ENCODE assay signal across 16 mouse cellular contexts in the genomic region with DNA sequence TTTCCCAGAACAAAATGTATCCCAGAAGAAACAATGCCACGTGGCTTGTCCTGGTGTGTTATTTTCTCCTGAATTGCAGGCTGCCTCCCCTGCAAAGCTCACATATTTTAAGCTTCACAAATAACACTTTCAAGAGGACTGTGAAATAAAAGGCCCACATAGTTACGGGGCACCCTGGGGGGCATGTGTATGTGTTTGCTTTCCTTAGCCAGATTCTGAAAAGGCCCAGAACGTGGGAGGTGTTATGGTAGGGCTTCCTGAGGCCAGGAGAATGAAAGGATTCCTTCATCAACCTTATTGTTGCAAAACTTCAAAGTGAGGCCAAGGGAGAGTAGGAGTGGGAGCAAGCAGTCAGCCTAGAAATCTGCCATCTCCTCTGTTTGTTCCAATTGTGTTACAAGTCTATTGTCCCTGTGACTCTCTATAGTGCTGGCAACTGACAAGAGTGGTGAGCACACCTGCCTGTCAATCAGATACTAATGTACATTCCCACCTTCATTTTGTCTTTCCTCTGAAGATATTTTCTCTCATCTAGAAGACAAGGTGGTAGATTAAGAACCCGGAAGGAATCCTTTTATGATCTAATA.
DNase-seq lines count a peak whose midpoint lies in the region; ATAC-seq lines count a peak whose summit lies in the region.
"Had no signal": no experiment of that assay in that cellular context is flagged by ENCODE, and none has a peak within 500 bp of the region (broad histone marks: within the 10 kb centered on the region; RNA-seq: fewer than 3 reads in every experiment).

No protein-coding gene starts in this region.

- H3K4me1 ChIP-seq in midbrain, embryonic 14.5 days (ENCODE audit: control insufficient read depth, insufficient read depth, low read length) = peaks cover 4% of the 10 kb centered on the region; the same call in 1 of the 2 replicates
- H3K4me1 ChIP-seq in kidney, embryonic 16.5 days (ENCODE audit: insufficient read depth, low read length) = no peaks in the 10 kb centered on the region

- H3K9ac ChIP-seq in midbrain, embryonic 14.5 days (replicated peaks; ENCODE audit: low read length) = no peak overlapping the region
- H3K9ac ChIP-seq in kidney, embryonic 16.5 days (replicated peaks; ENCODE audit: low read length) = no peak overlapping the region

- 32% methylated on average over 4 of the region's 4 CpGs for WGBS in midbrain, embryonic 14.5 days
- WGBS in kidney, embryonic 16.5 days = 49% methylated on average over 4 of the region's 4 CpGs

- H3K9me3 ChIP-seq in midbrain, embryonic 14.5 days (ENCODE audit: control insufficient read depth, low read length) = no peaks in the 10 kb centered on the region
- H3K9me3 ChIP-seq in kidney, embryonic 16.5 days (ENCODE audit: low read length) = no peaks in the 10 kb centered on the region

- peak; percentile 55; the same call in 1 of the 2 replicates for ATAC-seq in frontal cortex, adult (ENCODE audit: low TSS enrichment)
- no peak for ATAC-seq in midbrain, embryonic 14.5 days (ENCODE audit: low FRiP score, low TSS enrichment)
- ATAC-seq in kidney, embryonic 16.5 days (ENCODE audit: low FRiP score, low TSS enrichment) = no peak

- H3K27ac ChIP-seq in midbrain, embryonic 14.5 days (replicated peaks; ENCODE audit: low read depth, low read length) = no peak overlapping the region
- H3K27ac ChIP-seq in kidney, embryonic 16.5 days (ENCODE audit: low read length) = no peak overlapping the region

- H3K4me3 ChIP-seq in midbrain, embryonic 14.5 days (replicated peaks; ENCODE audit: low read depth, low read length) = no peak overlapping the region
- no peak overlapping the region for H3K4me3 ChIP-seq in kidney, embryonic 16.5 days (ENCODE audit: low read length)
- H3K4me3 ChIP-seq: erythroblast, embryonic 14.5 days had no signal

- H3K27me3 ChIP-seq in midbrain, embryonic 14.5 days (ENCODE audit: control insufficient read depth, insufficient read depth, low read length) = no peaks in the 10 kb centered on the region
- H3K27me3 ChIP-seq in kidney, embryonic 16.5 days (ENCODE audit: insufficient read depth, low read length) = no peaks in the 10 kb centered on the region

- DNase-seq in frontal cortex, postnatal 14 days (ENCODE audit: low spot score in 2 of 2) = no peak
- DNase-seq in R1 (ENCODE audit: low read depth, low spot score) = peak; percentile 1
- DNase-seq in frontal cortex, postnatal 25 days (ENCODE audit: low spot score in 2 of 2) = peak; percentile 3 to 7
- peak; percentile 23 for DNase-seq in midbrain, embryonic 14.5 days
- no peak for DNase-seq in adrenal gland, postnatal 4 days (ENCODE audit: low spot score in 2 of 2)
- no peak for DNase-seq in kidney, postnatal 25 days
- DNase-seq: adrenal gland, postnatal 10 days; B cell, adult 2 months; cerebellum, adult 8-10 months; heart, postnatal 4 days; kidney, postnatal 10 days; lung, postnatal 36 days; thymus, postnatal 4 days had no signal

- H3K36me3 ChIP-seq in midbrain, embryonic 14.5 days (ENCODE audit: control insufficient read depth, insufficient read depth, low read length) = no peaks in the 10 kb centered on the region
- no peaks in the 10 kb centered on the region for H3K36me3 ChIP-seq in kidney, embryonic 16.5 days (ENCODE audit: insufficient read depth, low read length)

- H3K4me2 ChIP-seq in midbrain, embryonic 14.5 days (ENCODE audit: low read length) = no peak overlapping the region
- H3K4me2 ChIP-seq in kidney, embryonic 16.5 days (replicated peaks; ENCODE audit: low read depth, low read length) = no peak overlapping the region

Comparison
In these comparisons a context has a peak if more than half of its experiments do, and no peak if none do; other contexts are left out.
1. DNase-seq: peak in R1 (single experiment), frontal cortex, postnatal 25 days (2 of 2) and midbrain, embryonic 14.5 days (single experiment); none in frontal cortex, postnatal 14 days (0 of 2), adrenal gland, postnatal 4 days (0 of 2) and kidney, postnatal 25 days (0 of 2).